Mouse (Mus musculus): ENCODE data around the gene Kcnj12.

Kcnj12 gene

DNA sequence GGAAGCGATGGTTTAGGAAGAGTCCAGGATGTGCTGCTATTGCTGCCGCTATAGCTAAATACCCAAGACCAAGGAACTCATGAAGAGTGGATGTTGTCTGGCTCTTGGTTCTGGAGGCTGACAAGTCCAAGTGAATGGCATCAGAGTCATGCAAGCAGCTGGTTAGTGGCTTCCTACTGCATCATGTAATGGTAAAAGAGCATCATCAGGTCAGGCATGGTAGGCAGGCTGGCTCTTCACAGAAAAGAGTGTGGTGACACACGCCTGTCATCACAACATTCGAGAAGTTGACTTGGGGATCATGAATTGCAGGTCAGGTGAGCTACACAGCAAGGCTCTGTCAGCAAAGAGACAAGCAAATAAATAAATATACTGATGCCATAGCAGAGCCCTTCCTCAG lies 89.1 kb downstream of the Kcnj12 start:
- DNase-seq: no peak

DNA sequence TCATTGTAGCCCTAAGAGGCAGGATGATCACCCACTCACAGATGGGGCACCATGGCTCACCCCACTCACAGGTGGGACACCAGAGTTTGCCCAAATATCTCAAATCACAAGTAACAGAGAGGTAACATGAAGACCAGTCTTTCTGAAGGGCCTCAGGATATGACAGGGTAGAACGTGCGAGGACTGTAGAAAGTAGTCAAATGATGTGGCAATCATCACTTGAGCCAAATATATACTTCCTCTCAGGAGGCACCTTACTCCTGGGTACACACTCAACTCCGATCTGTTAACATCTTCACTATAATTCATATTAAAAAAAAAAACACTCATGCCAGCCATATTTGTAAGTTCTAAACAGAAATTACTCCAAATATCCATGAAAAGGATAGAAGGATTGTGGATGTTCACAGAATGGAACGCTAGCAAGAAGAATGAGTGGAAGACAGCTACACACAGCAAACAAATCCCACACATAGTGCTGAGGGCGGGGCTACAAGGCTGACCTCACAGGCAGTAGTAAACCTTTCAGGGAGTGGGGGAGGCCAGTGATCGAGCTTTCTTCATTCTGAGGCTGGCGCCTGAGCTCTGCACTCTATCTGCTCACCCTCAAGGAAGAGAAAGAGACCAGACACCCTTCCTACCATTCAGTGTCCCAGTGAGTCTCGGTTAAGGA lies 90.1 kb downstream of the Kcnj12 start:
- no peak for DNase-seq

DNA sequence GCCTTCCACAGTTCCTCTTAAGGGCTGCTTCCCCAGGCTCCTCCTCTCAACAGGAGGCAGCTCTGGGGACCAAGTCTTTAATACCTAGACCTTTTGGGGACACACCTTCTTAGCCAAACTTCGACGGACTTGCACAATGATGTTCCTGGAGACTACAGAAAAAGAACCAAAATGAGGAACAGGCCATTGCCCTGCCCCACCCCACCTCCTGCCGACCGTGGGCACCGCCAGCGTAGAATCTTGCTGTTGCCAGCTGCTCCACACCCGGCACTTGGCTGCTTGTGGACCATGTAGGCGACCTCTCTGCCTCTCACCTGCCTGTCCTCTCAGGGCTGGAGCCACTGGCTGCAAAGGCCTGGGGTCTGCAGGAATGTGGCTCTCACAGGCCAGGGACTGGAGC lies 93.9 kb downstream of the Kcnj12 start:
- no peak for DNase-seq

DNA sequence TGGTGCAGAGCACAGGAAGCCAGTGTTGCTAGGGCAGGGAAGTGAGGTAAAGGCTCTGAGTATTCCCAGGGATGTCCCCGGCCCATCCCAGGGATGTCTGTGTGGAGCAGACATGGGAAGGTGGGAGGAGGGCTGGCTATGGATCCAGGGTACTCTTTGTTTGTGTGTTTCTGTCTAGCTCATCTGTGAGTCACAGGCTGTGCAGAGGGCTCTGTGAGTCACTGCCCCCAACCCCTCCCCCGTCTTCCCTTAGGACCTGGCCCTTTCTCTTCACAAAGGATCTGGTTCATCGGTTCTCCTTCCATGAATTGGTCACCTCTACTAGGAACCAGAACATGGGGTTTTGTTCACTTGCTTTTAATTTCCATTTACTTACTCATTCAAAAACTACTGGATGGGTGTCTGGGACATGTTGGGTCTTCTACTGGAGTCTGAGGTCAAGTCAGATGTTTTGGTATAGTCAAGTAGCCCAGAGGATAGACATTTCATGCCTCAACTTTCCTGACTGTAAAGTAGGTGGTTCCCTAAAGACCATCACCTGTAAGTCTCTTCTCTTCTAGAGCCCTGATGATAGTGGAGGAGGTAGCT lies 97.7 kb downstream of the Kcnj12 start:
- no peak for DNase-seq

All from kidney, adult 18-20 months (tissue).